Mouse (Mus musculus): ENCODE data around the gene Tet3.

DNA sequence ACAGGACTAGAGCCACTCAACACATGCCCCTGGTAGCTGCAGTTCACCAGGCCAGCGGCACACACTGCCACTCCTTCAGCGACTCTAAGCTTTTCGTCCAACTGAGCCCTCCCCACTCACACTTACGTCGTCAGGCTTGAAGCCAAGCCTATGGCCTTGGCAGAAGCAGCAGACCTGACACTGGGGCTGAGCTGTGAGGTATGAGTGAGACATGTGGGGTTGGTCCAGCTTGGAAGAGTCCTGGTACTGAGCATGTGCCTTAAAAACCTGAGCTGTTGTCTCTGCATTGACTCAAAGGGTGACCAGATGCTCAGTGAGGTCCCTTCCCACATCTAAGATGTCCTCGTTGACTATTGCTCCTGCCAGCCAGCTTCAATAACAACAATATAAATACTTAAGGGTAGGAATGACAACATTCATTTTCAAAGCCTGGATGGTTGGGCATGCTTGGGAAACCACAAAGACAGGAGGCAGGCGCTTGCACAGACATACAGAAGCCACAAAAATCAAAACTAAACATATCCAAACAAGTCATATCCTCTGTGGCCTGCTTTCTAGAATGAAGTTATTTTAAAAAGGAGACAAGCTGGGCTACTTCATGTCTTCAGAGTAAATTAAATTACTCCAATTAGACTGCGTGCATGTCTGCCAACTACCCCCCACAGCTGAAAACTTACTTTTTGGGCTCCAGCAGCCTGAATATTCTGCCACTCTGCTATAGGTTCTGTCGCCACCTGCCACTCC lies 37.3 kb upstream of the Tet3 start:
- TF ChIP-seq CTCF (IDR thresholded peaks at IDR 0.05; ENCODE audit: borderline replicate concordance, insufficient read depth, low read length) (no peak), POLR2A (IDR thresholded peaks at IDR 0.05; ENCODE audit: low read depth, low read length) (no peak)
